Mouse (Mus musculus): Measurements from ENCODE around the gene Scaf1. TPM values are rescaled to one million over a fixed set of nuclear protein-coding genes. Genes with fewer than 3 reads are reported as not detected.

The Scaf1 gene
- polyA plus RNA-seq (2015; fragmentation: Nextera tagmentation; extraction: Ambion mirVana) = 54.5 and 56.7 TPM in 2 replicates

DNA sequence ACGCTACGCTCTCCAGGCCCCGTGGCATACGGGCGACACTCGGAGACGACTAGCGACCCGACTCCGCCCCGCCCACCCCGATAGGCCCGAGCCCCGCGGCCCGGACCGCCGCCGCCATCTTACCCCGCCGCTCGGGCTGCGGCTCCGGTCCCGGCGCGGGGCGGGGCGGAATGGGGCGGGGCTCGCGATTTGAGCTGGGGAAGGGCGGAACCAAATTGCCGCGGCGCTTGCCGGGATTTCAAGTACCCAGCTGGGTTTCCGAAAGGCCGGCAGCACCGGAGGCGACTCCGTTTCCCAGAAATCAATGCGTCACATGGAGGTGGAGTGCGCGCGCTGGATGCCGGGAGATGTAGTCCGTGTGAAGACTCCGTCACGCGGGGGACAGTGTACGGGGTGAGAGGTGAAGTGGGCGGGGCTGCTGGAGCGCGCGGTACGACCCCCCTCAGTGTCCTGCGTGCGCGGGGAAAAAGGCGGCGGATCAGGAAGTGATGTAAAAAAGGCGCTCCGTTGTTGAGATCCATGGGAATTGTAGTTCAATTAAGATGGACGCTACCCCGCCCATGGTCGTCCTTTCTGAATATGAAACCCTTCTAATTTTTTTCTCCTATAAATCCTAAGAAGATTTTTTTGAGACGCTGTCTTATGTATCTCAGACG is at the start of gene Scaf1:
TSS of gene Scaf1 (minus strand) at position 407 of the 656 bp plus-strand sequence.
- H3K4me1 ChIP-seq = peaks cover 27% of the 10 kb centered on the region
- H3K4me3 ChIP-seq = peak within 1 kb of the TSS; percentile 92
- WGBS = 1% methylated on average over 69 of the region's 69 CpGs
- H3K9me3 ChIP-seq = no peaks in the 10 kb centered on the region
- peak; percentile 94 for ATAC-seq (replicated peaks)
- peak within 1 kb of the TSS; percentile 95 for H3K9ac ChIP-seq
- H3K27me3 ChIP-seq (replicated peaks) = no peaks in the 10 kb centered on the region
- peak within 1 kb of the TSS; percentile 84 for H3K27ac ChIP-seq
- peak within 1 kb of the TSS; percentile 77 for H3K4me2 ChIP-seq
- peaks cover 19% of the 10 kb centered on the region; the same call in 1 of the 2 replicates for H3K36me3 ChIP-seq (replicated peaks)

- under 1% methylated on average over 31 of the region's 31 CpGs for WGBS
- H3K36me3 ChIP-seq (replicated peaks) = no peaks in the 10 kb centered on the region
- peaks cover 49% of the 10 kb centered on the region for H3K4me1 ChIP-seq
- peak within 1 kb of the TSS; percentile 92 for H3K27ac ChIP-seq
- ATAC-seq (replicated peaks) = peak; percentile 85
- no peaks in the 10 kb centered on the region for H3K9me3 ChIP-seq
- no peaks in the 10 kb centered on the region for H3K27me3 ChIP-seq (replicated peaks)
- peak within 1 kb of the TSS; percentile 62 for H3K4me3 ChIP-seq
- H3K4me2 ChIP-seq = peak within 1 kb of the TSS; percentile 64
- peak within 1 kb of the TSS; percentile 54 for H3K9ac ChIP-seq
These were observed 46.2 kb upstream of the Scaf1 start, which contains the start of the genes Nosip and Prrg2 for GRCm38 (mm10) chr7:45062239-45062835. Gene Nosip (plus strand): TSS chr7:45062429. Gene Prrg2 (minus strand): TSS chr7:45062677.

DNA sequence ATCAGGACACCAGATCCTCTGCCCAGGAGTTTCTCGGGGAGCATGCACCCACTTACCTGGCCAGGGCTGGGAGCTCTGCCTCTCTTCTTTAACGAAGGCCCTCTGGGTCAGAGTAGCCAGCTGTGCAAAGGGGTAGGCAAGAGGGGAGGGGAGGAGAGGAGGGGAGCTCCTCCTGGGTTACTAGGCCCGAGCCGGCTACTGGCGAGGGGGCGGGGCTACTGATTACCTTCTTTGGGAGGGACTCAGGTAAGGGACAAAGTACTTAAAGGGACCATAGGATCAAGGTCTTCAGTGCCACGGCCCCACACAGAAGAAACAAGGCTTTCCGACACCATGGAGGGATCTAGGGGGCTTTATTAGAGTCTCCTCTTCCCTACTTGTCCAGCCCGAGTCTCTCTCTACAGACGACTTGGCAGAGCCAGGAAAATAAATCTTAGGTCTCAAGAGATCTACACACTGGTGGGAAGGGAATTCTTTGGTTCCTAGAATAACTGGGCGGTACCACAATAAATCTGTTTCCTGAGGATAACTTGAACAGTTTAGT is 45.4 kb upstream of the Scaf1 start:
- no peaks in the 10 kb centered on the region for H3K27me3 ChIP-seq (replicated peaks)
- H3K4me3 ChIP-seq = peak overlapping the region; percentile 62
- H3K4me1 ChIP-seq = peaks cover 49% of the 10 kb centered on the region
- H3K27ac ChIP-seq = peak overlapping the region; percentile 92; the same call in 1 of the 2 replicates
- peak overlapping the region; percentile 46 for H3K4me2 ChIP-seq
- no peaks in the 10 kb centered on the region for H3K9me3 ChIP-seq
- ATAC-seq (replicated peaks) = no peak
- 16% methylated on average over 11 of the region's 11 CpGs for WGBS
- H3K9ac ChIP-seq = no peak overlapping the region
- no peaks in the 10 kb centered on the region for H3K36me3 ChIP-seq (replicated peaks)

DNA sequence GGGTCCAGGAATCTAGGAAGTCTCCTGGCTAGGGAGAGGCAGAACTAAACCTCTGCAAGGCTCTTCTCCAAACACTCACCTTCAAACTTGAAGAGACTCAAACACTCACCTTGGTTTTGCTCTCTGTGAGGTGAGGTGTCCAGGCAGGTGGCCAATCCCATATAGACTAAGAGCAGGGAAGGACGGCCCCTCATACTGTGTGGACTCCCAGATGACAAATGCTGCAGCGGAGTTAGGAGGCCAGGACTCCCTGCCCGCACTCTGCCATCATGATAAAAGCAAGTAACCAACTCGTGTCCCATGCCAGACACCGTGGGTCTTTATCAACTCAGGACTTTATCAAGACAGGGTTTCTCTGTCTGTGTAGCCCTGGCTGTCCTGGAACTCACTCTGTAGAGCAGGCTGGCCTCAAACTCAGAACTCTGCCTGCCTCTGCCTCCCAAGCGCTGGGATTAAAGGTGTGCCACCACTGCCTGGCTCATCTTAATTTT is 44.5 kb upstream of the Scaf1 start:
- Histone ChIP-seq H3K27me3 (replicated peaks) (no peaks in the 10 kb centered on the region), H3K36me3 (replicated peaks) (no peaks in the 10 kb centered on the region), H3K9me3 (no peaks in the 10 kb centered on the region), H3K27ac (no peak overlapping the region), H3K4me2 (no peak overlapping the region), H3K4me1 (peaks cover 49% of the 10 kb centered on the region), H3K9ac (no peak overlapping the region), H3K4me3 (no peak overlapping the region)
- no peak for ATAC-seq (replicated peaks)
- 91% methylated on average over 6 of the region's 6 CpGs for WGBS

DNA sequence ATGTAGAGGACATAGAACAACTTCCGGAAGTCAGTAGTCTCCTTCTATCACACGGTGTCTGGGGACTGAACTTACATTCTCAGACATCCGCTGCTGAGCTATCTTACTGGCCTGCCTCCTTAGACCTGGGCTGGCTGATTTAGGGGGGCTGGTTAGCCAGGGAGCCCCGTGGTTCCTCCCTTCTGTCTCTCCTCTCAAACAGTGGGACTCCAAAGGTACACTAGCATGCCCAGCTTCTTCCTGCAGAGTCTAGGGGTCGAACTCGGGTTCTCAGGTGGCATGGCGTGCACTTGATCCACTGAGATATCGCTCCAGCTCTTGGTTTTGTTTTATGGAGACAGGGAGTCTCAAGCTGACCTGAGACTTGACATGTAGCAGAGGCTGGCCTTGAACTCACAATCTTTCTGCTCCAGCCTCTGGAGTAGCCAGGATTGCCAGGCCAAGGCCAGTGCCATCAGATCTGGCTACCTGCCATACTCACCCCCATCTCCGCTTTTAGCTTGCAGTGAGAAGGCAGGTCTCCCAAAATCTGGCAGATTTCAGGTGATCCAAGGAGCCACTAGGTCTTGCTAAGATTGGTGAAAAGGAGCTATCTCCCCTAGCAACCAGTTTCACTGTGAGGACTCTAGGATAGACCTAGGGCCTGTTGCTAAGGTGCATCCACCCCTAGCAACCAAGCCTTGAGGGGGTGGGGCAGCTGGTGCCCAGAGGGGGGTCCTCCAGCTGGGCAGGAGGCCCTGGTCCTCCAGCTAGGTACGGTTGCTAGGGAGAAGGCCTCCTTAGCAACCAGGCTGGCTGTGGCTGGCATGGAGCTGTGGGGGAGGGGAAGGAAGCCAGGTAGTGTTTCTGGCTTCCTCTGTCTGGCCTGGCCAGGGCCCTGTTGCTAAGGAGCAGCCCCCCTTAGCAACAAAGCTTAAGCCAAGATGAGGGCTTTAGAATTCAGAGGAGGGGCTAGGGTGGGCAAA is 42.7 kb upstream of the Scaf1 start:
- 81% methylated on average over 10 of the region's 10 CpGs for WGBS
- no peaks in the 10 kb centered on the region for H3K36me3 ChIP-seq (replicated peaks)
- H3K9ac ChIP-seq = no peak overlapping the region
- no peak overlapping the region for H3K4me3 ChIP-seq
- peak; percentile 55 for ATAC-seq (replicated peaks)
- H3K27ac ChIP-seq = peak overlapping the region; percentile 81
- no peaks in the 10 kb centered on the region for H3K27me3 ChIP-seq (replicated peaks)
- no peaks in the 10 kb centered on the region for H3K9me3 ChIP-seq
- peak overlapping the region; percentile 5; the same call in 1 of the 2 replicates for H3K4me2 ChIP-seq
- H3K4me1 ChIP-seq = peaks cover 43% of the 10 kb centered on the region

GRCm38 (mm10) chr7:45056972-45057348 is 40.8 kb upstream of the Scaf1 start:
- H3K27me3 ChIP-seq (replicated peaks) = no peaks in the 10 kb centered on the region
- no peak overlapping the region for H3K4me2 ChIP-seq
- H3K9ac ChIP-seq = no peak overlapping the region
- H3K9me3 ChIP-seq = no peaks in the 10 kb centered on the region
- peaks cover 36% of the 10 kb centered on the region for H3K4me1 ChIP-seq
- ATAC-seq (replicated peaks) = no peak
- H3K4me3 ChIP-seq = no peak overlapping the region
- no peak overlapping the region for H3K27ac ChIP-seq
- no peaks in the 10 kb centered on the region for H3K36me3 ChIP-seq (replicated peaks)

- Histone ChIP-seq H3K36me3 (replicated peaks) (no peaks in the 10 kb centered on the region), H3K4me2 (no peak overlapping the region), H3K27ac (no peak overlapping the region), H3K4me3 (no peak overlapping the region), H3K4me1 (peaks cover 36% of the 10 kb centered on the region), H3K9ac (no peak overlapping the region), H3K27me3 (replicated peaks) (no peaks in the 10 kb centered on the region), H3K9me3 (no peaks in the 10 kb centered on the region)
- ATAC-seq (replicated peaks) = no peak
- WGBS = 64% methylated on average over 14 of the region's 14 CpGs
These were observed 40.3 kb upstream of the Scaf1 start for GRCm38 (mm10) chr7:45056329-45056971.

DNA sequence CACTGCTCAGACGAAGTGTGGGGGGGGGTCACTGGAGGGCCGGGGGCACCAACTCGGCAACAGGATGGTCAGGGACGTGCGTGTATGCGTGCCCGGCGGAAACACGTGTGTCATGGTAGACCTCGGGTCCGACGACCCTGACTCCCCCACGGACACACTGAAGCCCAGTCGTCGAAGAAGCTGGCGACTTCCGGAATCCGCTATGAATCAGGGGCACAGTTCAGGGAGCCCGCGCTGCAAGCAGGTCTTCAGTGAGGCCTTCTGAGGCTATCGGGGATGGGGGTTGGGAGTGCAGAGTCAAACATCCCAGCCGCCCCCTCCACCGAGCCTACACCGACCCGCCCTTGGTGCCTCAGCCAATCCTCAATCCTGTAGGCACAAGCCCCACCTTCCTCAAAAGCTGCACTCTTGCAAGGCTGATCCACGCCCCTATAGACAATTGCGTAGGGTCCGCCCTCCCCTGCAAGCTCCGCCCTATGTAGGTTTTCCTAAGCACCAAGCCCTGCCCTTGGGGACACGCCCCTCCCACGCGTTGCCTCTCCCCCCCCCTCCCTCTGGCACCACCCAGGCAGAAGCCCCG is 37.9 kb upstream of the Scaf1 start:
- ATAC-seq (replicated peaks) = peak; percentile 87
- H3K36me3 ChIP-seq (replicated peaks) = peaks cover 8% of the 10 kb centered on the region; the same call in 1 of the 2 replicates
- no peaks in the 10 kb centered on the region for H3K9me3 ChIP-seq
- peaks cover 36% of the 10 kb centered on the region for H3K4me1 ChIP-seq
- H3K4me3 ChIP-seq = peak overlapping the region; percentile 67
- no peaks in the 10 kb centered on the region for H3K27me3 ChIP-seq (replicated peaks)
- under 1% methylated on average over 33 of the region's 33 CpGs for WGBS
- peak overlapping the region; percentile 81 for H3K9ac ChIP-seq
- H3K4me2 ChIP-seq = peak overlapping the region; percentile 95
- H3K27ac ChIP-seq = peak overlapping the region; percentile 99

DNA sequence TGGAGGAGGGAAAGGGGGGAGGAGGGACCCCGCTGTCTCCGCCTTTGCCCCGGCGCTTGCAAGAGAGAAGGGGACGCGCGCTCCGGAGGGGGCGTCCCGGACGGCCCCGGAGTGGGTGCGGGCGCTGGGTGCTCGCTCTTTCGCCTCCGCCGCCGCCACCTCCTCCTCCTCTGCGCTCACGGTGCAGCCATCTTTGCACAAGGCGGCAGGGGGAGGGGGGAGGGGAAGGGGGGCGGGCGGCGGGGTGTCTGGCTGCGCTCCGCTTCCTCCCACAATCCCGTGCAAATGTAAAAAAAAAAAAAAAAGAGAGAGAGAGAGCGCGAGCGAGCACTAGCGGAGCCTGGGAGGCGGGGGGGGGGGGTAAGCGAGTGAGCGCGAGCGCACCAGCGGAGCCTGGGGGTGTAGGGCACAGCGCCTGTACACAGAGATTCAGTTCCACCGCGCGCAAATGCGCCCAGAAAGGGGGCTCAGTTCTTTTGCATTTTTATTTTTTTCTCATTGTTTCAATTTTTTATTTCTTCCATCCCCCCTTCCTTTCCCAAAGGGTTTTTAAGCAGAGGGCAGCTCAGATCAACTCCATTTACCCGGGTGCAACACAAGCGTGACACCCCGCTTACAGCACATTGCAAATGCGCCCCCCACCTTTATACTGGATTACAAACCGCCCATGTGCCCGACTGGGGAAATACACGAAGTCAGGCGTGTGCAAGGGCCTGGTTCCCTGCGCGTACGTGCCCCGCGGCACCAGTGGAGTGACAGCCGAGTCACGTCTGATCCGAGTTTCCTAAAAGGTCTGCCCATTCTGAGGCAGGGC is 37.2 kb upstream of the Scaf1 start:
- 1% methylated on average over 37 of the region's 59 CpGs for WGBS
- Histone ChIP-seq H3K9ac (peak overlapping the region; percentile 81), H3K9me3 (no peaks in the 10 kb centered on the region), H3K4me2 (peak overlapping the region; percentile 95), H3K36me3 (replicated peaks) (peaks cover 15% of the 10 kb centered on the region), H3K4me1 (peaks cover 34% of the 10 kb centered on the region), H3K27ac (peak overlapping the region; percentile 99), H3K27me3 (replicated peaks) (no peaks in the 10 kb centered on the region), H3K4me3 (peak overlapping the region; percentile 67)
- ATAC-seq (replicated peaks) = peak; percentile 62

GRCm38 (mm10) chr7:45052862-45053116 is 36.6 kb upstream of the Scaf1 start, which contains the start of gene Prr12:
Gene Prr12 (minus strand): TSS chr7:45052881.
- 0% methylated on average over 3 of the region's 18 CpGs for WGBS
- Histone ChIP-seq H3K4me2 (peak within 1 kb of the TSS; percentile 95), H3K4me1 (peaks cover 31% of the 10 kb centered on the region), H3K4me3 (peak within 1 kb of the TSS; percentile 67), H3K36me3 (replicated peaks) (peaks cover 16% of the 10 kb centered on the region), H3K9ac (peak within 1 kb of the TSS; percentile 81), H3K27ac (peak within 1 kb of the TSS; percentile 99), H3K9me3 (no peaks in the 10 kb centered on the region), H3K27me3 (replicated peaks) (no peaks in the 10 kb centered on the region)
- no peak for ATAC-seq (replicated peaks)

Data from midbrain, embryonic 15.5 days (tissue).